Mouse (Mus musculus): Measurements from ENCODE around the gene Ltn1.

GRCm38 (mm10) chr16:87384366-87384765, 48.0 kb downstream of the Ltn1 start:
- TF ChIP-seq CTCF (conservative IDR thresholded peaks at IDR 0.05; ENCODE audit: insufficient read depth, insufficient read length, low read depth, low read length) (no peak), POLR2A (IDR thresholded peaks at IDR 0.05; ENCODE audit: low read depth, low read length) (no peak)
